Mouse (Mus musculus) G1E (cell line): ENCODE measurements at regions not wholly inside any gene's neighbourhood (a gene's known extent, or its start where the extent isn't known, plus 50 kb on each side); places are given as distances from the start of the nearest gene placed in this dataset.

Source experiments
- ATAC-seq: 2 replicates; pipeline ENCODE4 v1.8.0; 2016; ENCODE audit warnings: mild to moderate bottlenecking; ENCODE audit not compliant: insufficient number of reproducible peaks, poor library complexity, low FRiP score, severe bottlenecking; ENCODE audit errors: extremely low read depth
- DNase-seq: peaks from one replicate; pipeline ENCODE4 v3.0.0; 2012; ENCODE audit warnings: low spot score
- H3K27me3 ChIP-seq: 2 replicates; pipeline ENCODE4 v1.6.1; 2012; ENCODE audit warnings: mild to moderate bottlenecking, low read length, inconsistent platforms; ENCODE audit not compliant: insufficient read depth
- H3K36me3 ChIP-seq: replicated peaks from 2 replicates; pipeline ENCODE3; 2012; ENCODE audit warnings: mild to moderate bottlenecking, inconsistent platforms
- H3K4me1 ChIP-seq: 2 replicates; pipeline ENCODE4 v1.6.1; 2012; ENCODE audit warnings: low read depth, low read length, inconsistent platforms, mixed read lengths; ENCODE audit not compliant: insufficient read depth
- H3K4me3 ChIP-seq: 2 replicates; pipeline ENCODE4 v1.5.1; 2012; ENCODE audit warnings: low read depth, mild to moderate bottlenecking, inconsistent platforms, low read length, moderate library complexity, mixed read lengths
- H3K9me3 ChIP-seq: replicated peaks from 2 replicates; pipeline ENCODE4 v1.6.1; 2012; ENCODE audit warnings: inconsistent platforms
- CTCF ChIP-seq: IDR thresholded peaks from 2 replicates; pipeline ENCODE4 v1.5.1; 2012; ENCODE audit warnings: low read depth, low read length, inconsistent platforms, mixed read lengths
- GATA1 ChIP-seq: IDR thresholded peaks from 2 replicates; pipeline ENCODE4 v1.6.1; 2012; ENCODE audit warnings: borderline replicate concordance, low read length, inconsistent platforms, mixed read lengths
- GATA2 ChIP-seq: IDR thresholded peaks from 2 replicates; pipeline ENCODE4 v1.6.1; 2012; ENCODE audit warnings: low read depth, low read length, inconsistent platforms, borderline replicate concordance
- POLR2AphosphoS5 ChIP-seq: IDR thresholded peaks from 2 replicates; pipeline ENCODE4 v1.6.1; 2012; ENCODE audit warnings: low read depth, low read length, inconsistent platforms; ENCODE audit not compliant: insufficient replicate concordance
- TAL1 ChIP-seq: conservative IDR thresholded peaks from 2 replicates; pipeline ENCODE4 v1.6.1; 2012; ENCODE audit warnings: low read depth, low read length, inconsistent platforms, mixed read lengths

DNA sequence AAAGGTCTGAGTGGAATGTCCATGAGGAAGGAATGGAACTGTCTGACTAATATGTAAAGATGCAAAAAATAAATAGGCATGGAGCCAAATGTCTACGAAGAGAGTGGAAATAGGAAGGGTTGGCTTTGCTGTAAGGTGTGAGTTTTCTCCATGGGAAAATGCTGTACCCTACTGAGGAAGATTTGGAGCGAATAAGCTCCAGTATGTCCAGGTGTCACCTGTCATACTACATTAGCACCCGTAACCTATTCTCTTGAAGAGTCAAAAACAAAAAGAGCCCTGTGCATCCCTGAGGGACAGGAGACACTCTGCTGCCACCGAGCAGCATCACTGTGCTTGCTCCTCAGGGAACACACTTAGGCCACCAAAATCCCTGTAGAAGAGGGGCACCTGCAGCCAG lies 95.0 kb upstream of the Tas2r119 start:
- H3K4me3 ChIP-seq = no peak overlapping the region
- DNase-seq (no peak), ATAC-seq (no peak)
- no peaks in the 10 kb centered on the region for H3K4me1 ChIP-seq
- TF ChIP-seq TAL1 = no peak
- no peak for TF ChIP-seq GATA1
- no peak for TF ChIP-seq POLR2AphosphoS5
- TF ChIP-seq CTCF = no peak
- no peak for TF ChIP-seq GATA2
- H3K27me3 ChIP-seq = no peaks in the 10 kb centered on the region
- no peaks in the 10 kb centered on the region for H3K36me3 ChIP-seq
- no peaks in the 10 kb centered on the region for H3K9me3 ChIP-seq

DNA sequence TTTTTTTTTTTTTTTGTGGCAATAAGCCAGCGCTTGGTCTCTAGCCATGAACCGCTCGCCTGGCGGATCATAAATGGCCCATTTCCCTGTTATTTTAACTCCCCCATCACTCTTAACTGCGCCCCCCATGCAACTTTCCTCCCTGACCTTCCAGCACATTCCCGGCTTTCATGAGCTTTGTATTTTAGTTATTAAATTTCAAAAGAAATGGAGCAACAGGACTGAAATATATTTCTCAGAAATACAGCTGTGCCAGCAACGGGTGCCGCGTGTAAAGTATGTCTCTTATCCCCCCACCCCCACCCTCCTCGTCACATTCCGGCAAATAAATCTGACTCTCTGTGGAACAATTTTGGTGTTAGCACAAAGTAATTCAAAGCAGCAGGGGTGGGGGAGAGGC lies 83.2 kb upstream of the Tas2r119 start:
- no peaks in the 10 kb centered on the region for H3K36me3 ChIP-seq
- no peak for DNase-seq
- H3K4me1 ChIP-seq = no peaks in the 10 kb centered on the region
- H3K4me3 ChIP-seq = no peak overlapping the region
- ATAC-seq = no peak
- H3K27me3 ChIP-seq = no peaks in the 10 kb centered on the region
- TF ChIP-seq TAL1 = no peak
- no peak for TF ChIP-seq GATA2
- H3K9me3 ChIP-seq = no peaks in the 10 kb centered on the region

DNA sequence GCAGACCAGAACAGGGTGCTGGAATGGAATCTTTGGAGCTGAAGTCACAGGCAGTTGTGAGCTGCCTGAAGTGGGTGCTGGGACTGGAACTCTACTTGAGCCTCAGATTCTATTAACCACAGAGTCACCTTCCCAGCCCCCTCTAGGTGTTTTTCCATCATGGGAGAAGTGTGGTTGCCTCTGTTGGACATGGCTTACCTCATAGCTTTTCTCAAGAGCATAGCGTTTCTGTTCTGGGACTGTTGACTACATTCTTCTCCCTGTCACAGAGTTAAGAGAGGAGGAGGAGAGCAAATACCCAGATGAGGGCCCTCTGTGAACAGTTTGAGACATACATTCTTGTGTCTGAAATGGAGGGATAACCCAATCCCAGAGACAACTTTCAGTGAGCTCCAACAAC lies 81.5 kb upstream of the Tas2r119 start:
- no peaks in the 10 kb centered on the region for H3K36me3 ChIP-seq
- no peaks in the 10 kb centered on the region for H3K4me1 ChIP-seq
- TF ChIP-seq GATA1 (no peak), GATA2 (no peak), POLR2AphosphoS5 (no peak), TAL1 (no peak), CTCF (no peak)
- no peaks in the 10 kb centered on the region for H3K9me3 ChIP-seq
- DNase-seq = no peak
- no peak overlapping the region for H3K4me3 ChIP-seq
- no peaks in the 10 kb centered on the region for H3K27me3 ChIP-seq
- no peak for ATAC-seq

DNA sequence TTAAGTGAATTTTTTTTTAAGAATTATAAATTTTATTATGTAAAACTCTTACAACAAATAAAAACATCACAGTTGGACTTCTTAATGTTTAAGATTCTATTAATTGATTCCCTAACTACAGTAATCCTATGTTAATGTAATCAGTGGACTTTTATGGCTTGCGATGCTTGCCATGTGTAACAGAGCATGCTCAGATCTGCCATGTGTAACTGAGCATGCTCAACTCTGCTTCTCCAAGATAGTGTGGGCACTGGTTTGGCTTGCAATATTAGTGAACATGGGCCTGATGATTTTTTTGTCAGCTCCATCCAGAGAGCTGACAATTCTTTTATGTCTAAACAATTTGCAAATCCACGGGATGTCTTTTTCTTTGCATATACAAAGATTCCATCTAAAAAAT lies 66.4 kb upstream of the Tas2r119 start:
- Histone ChIP-seq H3K4me1 (no peaks in the 10 kb centered on the region), H3K4me3 (no peak overlapping the region), H3K36me3 (no peaks in the 10 kb centered on the region), H3K27me3 (no peaks in the 10 kb centered on the region), H3K9me3 (peaks cover 2% of the 10 kb centered on the region)
- ATAC-seq = peak; percentile 100
- DNase-seq = peak; percentile 10
- TF ChIP-seq TAL1 (no peak), POLR2AphosphoS5 (no peak), GATA1 (no peak), GATA2 (no peak), CTCF (no peak)
